Comparison of ENCODE assay signal across 8 mouse cellular contexts in the genomic region with DNA sequence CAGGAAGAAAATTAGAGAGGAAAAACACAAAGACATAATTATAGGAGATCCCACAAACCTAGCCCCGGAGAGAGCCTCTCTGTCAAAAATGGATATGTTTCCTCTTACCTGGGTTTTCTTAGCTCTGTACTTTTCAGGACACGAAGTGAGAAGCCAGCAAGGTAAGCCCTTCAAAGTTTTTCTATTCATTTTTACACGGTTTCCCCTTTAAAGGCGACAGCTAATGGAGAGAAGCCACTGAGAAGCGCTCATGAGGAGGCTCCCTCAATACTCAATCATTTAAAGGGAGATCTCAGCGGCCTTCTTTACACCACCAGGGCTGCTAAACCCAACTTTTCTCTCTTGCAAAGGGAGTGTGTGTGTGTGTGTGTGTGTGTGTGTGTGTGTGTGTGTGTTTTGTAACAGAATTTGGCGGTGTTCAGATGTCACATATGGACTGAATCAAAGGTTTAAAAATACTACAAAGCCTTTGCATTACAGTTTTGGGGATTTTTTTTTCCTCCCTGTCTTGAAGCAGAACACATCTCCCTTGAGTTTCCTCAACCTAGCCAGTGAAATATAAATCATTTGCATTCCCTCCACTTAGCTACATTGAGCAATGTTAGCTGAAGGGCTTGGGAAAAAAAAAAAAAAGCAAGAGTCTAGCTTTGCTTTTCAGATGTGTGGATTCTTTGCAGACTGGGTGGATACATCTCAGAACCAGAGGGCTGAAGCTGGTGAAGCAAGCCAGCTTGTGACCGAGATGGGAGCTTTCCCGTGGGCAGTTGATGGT. TPM values are rescaled to one million over a fixed set of nuclear protein-coding genes. Genes with fewer than 3 reads are reported as not detected.
A peak's percentile ranks its signal among the peaks of the same experiment; 100 is the strongest.
DNase-seq lines count a peak whose midpoint lies in the region; ATAC-seq and TF ChIP-seq lines count a peak whose summit lies in the region.

No protein-coding gene starts in this region.

- peak overlapping the region; percentile 72 for H3K4me2 ChIP-seq in kidney, postnatal 0 days (ENCODE audit: low read length)
- peak overlapping the region; percentile 98 for H3K4me2 ChIP-seq in hindbrain, embryonic 16.5 days (ENCODE audit: low read length)
- H3K4me2 ChIP-seq in midbrain, embryonic 16.5 days (ENCODE audit: low read length) = peak overlapping the region; percentile 98

- peaks cover 14% of the 10 kb centered on the region; the same call in 1 of the 2 replicates for H3K27me3 ChIP-seq in kidney, postnatal 0 days (ENCODE audit: insufficient read depth, low read length)
- peaks cover 77% of the 10 kb centered on the region for H3K27me3 ChIP-seq in embryonic facial prominence, embryonic 10.5 days (replicated peaks; ENCODE audit: low read depth, poor library complexity, severe bottlenecking)
- H3K27me3 ChIP-seq in hindbrain, embryonic 16.5 days (replicated peaks; ENCODE audit: control insufficient read depth, insufficient read depth, low read length) = no peaks in the 10 kb centered on the region; the same call in 1 of the 2 replicates
- H3K27me3 ChIP-seq in midbrain, embryonic 16.5 days (ENCODE audit: control insufficient read depth, insufficient read depth, low read depth, low read length) = no peaks in the 10 kb centered on the region; the same call in 1 of the 2 replicates

- peak; percentile 52 for DNase-seq in kidney, postnatal 0 days (ENCODE audit: low spot score)
- DNase-seq in kidney, postnatal 36 days = no peak
- peak; percentile 41 for DNase-seq in embryonic facial prominence, embryonic 10.5 days (ENCODE audit: low spot score)
- DNase-seq in MN1 (ENCODE audit: low spot score) = no peak
- no peak for DNase-seq in urinary bladder, postnatal 25 days (ENCODE audit: low spot score)
- no peak for DNase-seq in urinary bladder, postnatal 36 days (ENCODE audit: low spot score in 2 of 2)

- TF ChIP-seq CTCF in kidney, postnatal 0 days (IDR thresholded peaks at IDR 0.05; ENCODE audit: low read depth) = no peak

- H3K36me3 ChIP-seq in kidney, postnatal 0 days (ENCODE audit: insufficient read depth, low read length) = no peaks in the 10 kb centered on the region
- no peaks in the 10 kb centered on the region for H3K36me3 ChIP-seq in embryonic facial prominence, embryonic 10.5 days (replicated peaks)
- H3K36me3 ChIP-seq in hindbrain, embryonic 16.5 days (ENCODE audit: control insufficient read depth, insufficient read depth, low read length) = no peaks in the 10 kb centered on the region
- H3K36me3 ChIP-seq in midbrain, embryonic 16.5 days (ENCODE audit: control insufficient read depth, insufficient read depth, low read length) = no peaks in the 10 kb centered on the region

- peak overlapping the region; percentile 64; the same call in 1 of the 2 replicates for H3K9ac ChIP-seq in kidney, postnatal 0 days (ENCODE audit: low read depth, low read length)
- peak overlapping the region; percentile 88 for H3K9ac ChIP-seq in hindbrain, embryonic 16.5 days (ENCODE audit: low read depth, low read length)
- peak overlapping the region; percentile 76 for H3K9ac ChIP-seq in midbrain, embryonic 16.5 days (ENCODE audit: low read depth, low read length)

- no peak for ATAC-seq in kidney, postnatal 0 days (replicated peaks; ENCODE audit: low FRiP score, low read depth)
- no peak for ATAC-seq in hindbrain, embryonic 16.5 days
- no peak for ATAC-seq in midbrain, embryonic 16.5 days

- 6% methylated on average over 9 of the region's 9 CpGs for WGBS in kidney, postnatal 0 days
- WGBS in embryonic facial prominence, embryonic 10.5 days = under 1% methylated on average over 9 of the region's 9 CpGs
- 3% methylated on average over 9 of the region's 9 CpGs for WGBS in hindbrain, embryonic 16.5 days
- WGBS in midbrain, embryonic 16.5 days = 3% methylated on average over 9 of the region's 9 CpGs

- peaks cover 21% of the 10 kb centered on the region for H3K4me1 ChIP-seq in kidney, postnatal 0 days (replicated peaks; ENCODE audit: insufficient read depth, low read length)
- H3K4me1 ChIP-seq in embryonic facial prominence, embryonic 10.5 days = peaks cover 81% of the 10 kb centered on the region
- peaks cover 26% of the 10 kb centered on the region for H3K4me1 ChIP-seq in hindbrain, embryonic 16.5 days (ENCODE audit: control insufficient read depth, insufficient read depth, low read depth, low read length)
- peaks cover 23% of the 10 kb centered on the region for H3K4me1 ChIP-seq in midbrain, embryonic 16.5 days (ENCODE audit: control insufficient read depth, insufficient read depth, low read length)

- no peak overlapping the region for H3K27ac ChIP-seq in kidney, postnatal 0 days
- H3K27ac ChIP-seq in embryonic facial prominence, embryonic 10.5 days (replicated peaks) = peak overlapping the region; percentile 90
- H3K27ac ChIP-seq in hindbrain, embryonic 16.5 days (ENCODE audit: low read depth, low read length) = peak overlapping the region; percentile 86
- H3K27ac ChIP-seq in midbrain, embryonic 16.5 days (ENCODE audit: low read length) = peak overlapping the region; percentile 85

- H3K4me3 ChIP-seq in kidney, postnatal 0 days (replicated peaks; ENCODE audit: low read depth, low read length) = peak overlapping the region; percentile 52
- peak overlapping the region; percentile 78 for H3K4me3 ChIP-seq in embryonic facial prominence, embryonic 10.5 days
- peak overlapping the region; percentile 65 for H3K4me3 ChIP-seq in hindbrain, embryonic 16.5 days (ENCODE audit: low read length)
- peak overlapping the region; percentile 53 for H3K4me3 ChIP-seq in midbrain, embryonic 16.5 days (ENCODE audit: low read depth, low read length)

- H3K9me3 ChIP-seq in kidney, postnatal 0 days (replicated peaks; ENCODE audit: low read length) = no peaks in the 10 kb centered on the region
- H3K9me3 ChIP-seq in embryonic facial prominence, embryonic 10.5 days = no peaks in the 10 kb centered on the region
- no peaks in the 10 kb centered on the region for H3K9me3 ChIP-seq in hindbrain, embryonic 16.5 days (ENCODE audit: control insufficient read depth, low read length)
- H3K9me3 ChIP-seq in midbrain, embryonic 16.5 days (replicated peaks; ENCODE audit: control insufficient read depth, low read length, poor library complexity, severe bottlenecking) = no peaks in the 10 kb centered on the region

RNA-seq across cellular contexts. Expression of a gene that starts 1.2 kb away (rescaled TPM):
- 5.4 and 5.6 TPM in 2 replicates for polyA plus RNA-seq in kidney, postnatal 0 days (2015; fragmentation: Nextera tagmentation; extraction: Ambion mirVana)
- 20.5 and 21.4 TPM in 2 replicates for polyA plus RNA-seq in embryonic facial prominence, embryonic 10.5 days (2016; fragmentation: Nextera tagmentation; extraction: Ambion mirVana)
- polyA plus RNA-seq in hindbrain, embryonic 16.5 days (2015; fragmentation: Nextera tagmentation; extraction: Ambion mirVana) = 22.7 and 31.5 TPM in 2 replicates
- 23.4 and 33.3 TPM in 2 replicates for polyA plus RNA-seq in midbrain, embryonic 16.5 days (2015; fragmentation: Nextera tagmentation; extraction: Ambion mirVana)

Comparison
In these comparisons a context has a peak if more than half of its experiments do, and no peak if none do; other contexts are left out.
1. DNase-seq: peak in kidney, postnatal 0 days (single experiment) and embryonic facial prominence, embryonic 10.5 days (single experiment); none in kidney, postnatal 36 days (0 of 2), MN1 (single experiment), urinary bladder, postnatal 25 days (single experiment) and urinary bladder, postnatal 36 days (0 of 2).
2. Peak in every context shown above with its lines, with median percentiles within 50 percentile points of each other: H3K4me2 ChIP-seq, H3K4me3 ChIP-seq and H3K9ac ChIP-seq.